Mouse (Mus musculus) right cerebral cortex, postnatal 4 days (tissue): ENCODE measurements at regions not wholly inside any gene's neighbourhood (a gene's known extent, or its start where the extent isn't known, plus 50 kb on each side); places are given as distances from the start of the nearest gene placed in this dataset.
A peak's percentile ranks its signal among the peaks of the same experiment; 100 is the strongest.

Experiments used
- DNase-seq: peaks from one replicate; pipeline ENCODE4 v3.0.0-alpha.2; 2022

DNA sequence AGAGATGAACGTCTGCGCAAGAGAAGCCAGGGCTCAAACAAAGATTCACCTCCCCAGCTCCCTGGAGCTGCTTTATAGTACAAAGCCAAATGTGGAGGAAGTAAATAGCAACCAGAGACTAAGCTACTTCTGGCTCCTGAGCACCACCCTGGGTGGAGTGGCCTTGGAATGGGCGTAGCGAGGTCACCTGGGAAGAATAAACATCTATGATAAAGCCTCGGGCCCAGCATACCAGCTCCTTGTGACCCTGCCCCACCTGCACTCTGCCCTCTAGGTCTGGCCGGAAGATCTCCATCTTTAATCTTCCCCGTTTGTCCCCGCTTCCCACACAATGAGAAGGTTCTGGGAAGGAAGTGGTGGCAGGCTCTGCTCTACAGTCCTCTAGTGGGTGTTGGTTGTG is 61.0 kb upstream of the Ptpn3 start:
- DNase-seq, result no peak

- peak; percentile 85 for DNase-seq
Measured at GRCm38 (mm10) chr4:57369736-57370373, 64.2 kb upstream of the Palm2 start.

DNA sequence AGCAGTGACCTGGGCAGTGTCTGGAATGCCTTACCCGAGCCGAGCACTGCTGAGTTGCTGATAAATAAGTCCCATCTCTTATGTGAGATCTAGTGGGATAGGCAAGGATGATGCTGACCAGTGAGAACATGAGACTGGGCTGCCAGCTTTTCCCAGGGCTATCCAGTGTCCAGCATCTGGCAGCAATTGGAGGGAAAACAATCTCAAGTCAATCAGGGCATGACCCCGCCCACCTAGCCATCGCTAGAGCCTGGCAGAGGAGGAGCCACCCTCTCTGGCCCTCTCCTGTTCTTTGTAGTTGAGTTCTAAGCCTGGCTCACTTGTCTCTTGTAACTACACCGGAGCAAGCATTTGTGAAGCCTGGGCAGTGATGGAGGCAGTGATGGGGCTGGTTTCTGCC is 56.2 kb upstream of the Palm2 start:
- DNase-seq, result no peak

GRCm38 (mm10) chr4:57380063-57380800 is 53.8 kb upstream of the Palm2 start:
- no peak for DNase-seq

DNA sequence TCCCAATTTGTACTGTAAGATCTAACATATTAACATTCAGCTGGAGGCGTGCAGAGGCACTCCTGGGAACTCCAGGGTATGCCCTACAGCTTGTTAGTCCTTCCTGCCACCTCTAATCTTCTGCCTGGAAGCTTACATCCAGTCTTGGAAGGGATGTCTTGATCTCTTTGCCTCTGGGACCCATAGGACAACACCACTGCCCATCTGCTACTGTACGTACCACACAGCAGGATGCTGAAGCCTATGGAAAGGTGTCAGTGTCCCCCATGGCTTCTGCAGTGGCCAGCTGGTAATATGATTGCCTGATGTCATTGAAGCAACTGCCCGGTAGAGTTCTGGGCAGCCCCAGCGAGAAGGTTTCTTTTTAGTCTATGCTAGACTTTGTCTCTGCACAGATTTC is 52.7 kb upstream of the Palm2 start:
- no peak for DNase-seq
